Mouse (Mus musculus) T-cell, adult 2 months (primary cell): ENCODE results near the gene 4921536K21Rik.
A peak's percentile ranks its signal among the peaks of the same experiment; 100 is the strongest.
"Not testable (repeated sequence)": the region's sequence is repeated elsewhere in the genome, so short reads cannot be mapped to it uniquely, and the experiment has no call there.

Experiments
- DNase-seq: peaks from one replicate; pipeline ENCODE4 v3.0.0; 2022; ENCODE audit warnings: low spot score

The 4921536K21Rik gene

DNA sequence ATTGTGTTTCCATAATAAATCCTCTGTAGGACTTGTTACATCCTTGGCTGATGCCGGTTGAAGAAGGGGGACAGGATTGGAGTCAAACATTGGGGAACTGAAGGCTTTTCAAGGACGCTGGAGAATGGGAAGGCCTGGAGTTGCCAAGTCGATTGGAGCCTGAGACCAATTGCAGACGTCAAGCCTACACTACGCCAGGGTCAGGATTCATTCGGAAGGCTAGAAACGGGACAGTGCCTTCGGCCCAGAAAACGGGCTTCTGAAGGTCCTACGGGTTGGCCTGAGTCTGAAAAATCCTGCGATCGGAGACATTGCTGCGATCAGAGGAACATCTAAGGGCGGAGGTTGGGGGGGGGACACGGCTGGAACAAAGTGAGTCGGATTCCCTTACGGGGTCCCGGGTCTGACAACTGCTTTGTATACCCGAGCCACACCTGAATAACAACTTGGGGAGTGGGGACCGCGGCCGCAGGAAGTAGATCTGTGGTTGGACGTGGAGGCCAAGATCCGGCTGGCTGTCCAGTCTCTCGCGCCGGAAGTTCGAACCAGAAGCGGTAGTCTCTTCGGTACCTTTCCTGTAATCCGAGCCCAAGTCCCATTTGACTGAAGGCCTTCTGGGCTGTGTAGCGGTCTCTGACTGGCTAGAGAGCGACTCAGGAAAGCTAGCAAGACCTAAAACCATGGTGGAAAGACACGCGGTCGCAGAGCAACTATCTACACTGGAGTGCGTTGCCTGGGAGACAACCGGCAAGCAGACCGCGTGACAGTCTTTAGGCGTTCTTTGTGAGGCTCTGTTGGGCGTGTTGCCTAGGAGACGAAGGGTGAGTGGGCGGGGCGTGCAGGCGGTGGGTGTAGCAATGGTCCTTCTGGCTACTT, at the start of gene 4921536K21Rik, which contains the start of gene Dusp18:
4921536K21Rik (minus strand) TSS at position 693 of the 876 bp plus-strand sequence.
Dusp18 (plus strand) TSS at position 835 of the 876 bp plus-strand sequence.
- DNase-seq = peak; percentile 92

DNA sequence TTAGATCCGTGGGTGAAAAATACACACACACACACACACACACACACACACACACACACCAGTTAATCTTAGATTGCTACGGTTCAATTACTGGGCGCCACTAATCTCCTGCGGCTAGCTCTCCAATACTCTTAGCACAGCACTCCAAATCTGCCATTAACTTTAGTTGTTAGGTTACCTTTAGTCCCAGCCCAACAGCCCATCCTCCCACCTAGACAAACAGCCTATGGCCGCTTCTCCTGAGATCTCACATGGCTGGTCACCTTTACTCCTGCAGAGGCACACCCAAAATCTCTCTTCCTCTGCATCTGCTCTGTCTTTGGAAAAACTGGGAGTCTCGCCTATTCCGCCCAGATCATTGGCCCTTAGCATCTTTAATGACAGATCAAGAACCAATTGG, 46.5 kb upstream of the 4921536K21Rik start:
- DNase-seq = no peak

DNA sequence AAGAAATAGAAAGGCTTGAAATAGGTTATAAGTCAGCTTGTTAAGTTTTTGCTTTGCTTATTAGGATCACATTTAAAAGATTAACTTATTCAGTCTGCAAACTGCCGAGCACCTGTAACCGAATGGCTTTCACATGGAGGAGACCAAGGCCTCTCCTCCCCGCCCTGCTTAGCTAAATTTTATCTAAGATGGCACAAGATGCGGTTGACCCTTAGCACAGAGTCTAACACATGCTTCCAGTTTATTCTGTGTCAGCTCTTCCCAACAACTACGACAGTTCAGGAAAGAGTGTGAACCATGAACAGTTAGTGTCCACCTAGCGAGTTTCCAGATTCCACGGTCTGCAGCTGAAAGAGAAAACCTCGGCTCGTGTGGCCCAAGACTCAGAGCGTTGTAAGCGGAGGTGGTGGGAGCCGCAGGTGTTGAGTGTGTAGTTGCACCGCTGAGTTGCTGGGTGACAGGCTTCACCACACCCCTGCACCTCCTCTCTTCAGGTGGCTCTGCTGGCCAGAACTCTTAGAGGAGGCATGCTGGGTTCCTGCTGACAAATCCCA, 42.5 kb upstream of the 4921536K21Rik start:
- no peak for DNase-seq

DNA sequence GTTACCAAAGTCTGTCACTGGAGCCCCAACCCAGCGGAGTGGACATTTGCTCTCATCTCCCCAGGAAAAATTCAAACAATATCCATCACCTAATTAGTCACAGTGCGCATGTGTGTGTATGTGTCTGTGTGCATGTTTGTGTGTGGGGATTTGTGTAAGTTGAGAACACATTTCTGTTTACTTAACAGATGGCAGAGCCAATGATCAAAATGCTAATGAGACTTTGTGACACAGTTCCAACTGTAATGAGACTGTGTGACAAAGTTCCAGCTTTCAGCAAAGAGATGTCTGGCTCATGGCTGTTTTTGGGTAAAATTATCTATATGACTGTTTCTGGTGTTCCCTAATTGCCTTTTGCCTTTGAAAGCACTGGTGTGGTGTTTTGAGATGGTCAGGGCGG, 41.4 kb upstream of the 4921536K21Rik start:
- no peak for DNase-seq

GRCm38 (mm10) chr11:3935135-3935534, 40.2 kb upstream of the 4921536K21Rik start:
- DNase-seq = no peak

DNA sequence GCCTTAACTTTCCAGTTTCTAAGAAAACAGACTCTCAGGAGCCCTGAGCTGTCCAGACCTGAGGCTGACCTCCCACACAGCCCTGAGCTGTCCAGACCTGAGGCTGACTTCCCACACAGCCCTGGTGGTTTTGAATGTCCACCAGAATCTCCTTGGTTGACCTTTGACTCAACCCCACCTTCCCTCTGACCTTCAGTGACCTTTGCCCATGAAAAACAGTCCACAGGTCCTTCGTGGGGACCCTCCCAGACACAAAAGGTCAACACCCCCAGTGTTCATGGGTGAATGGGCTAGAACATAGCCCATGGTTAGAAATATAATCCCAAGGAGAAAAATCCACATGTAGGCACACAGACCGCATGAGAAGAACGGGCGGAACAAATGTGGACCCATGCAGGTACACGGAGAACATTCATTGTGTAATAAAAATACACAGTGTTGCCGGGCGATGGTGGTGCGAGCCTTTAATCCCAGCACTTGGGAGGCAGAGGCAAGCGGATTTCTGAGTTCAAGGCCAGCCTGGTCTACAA, 38.9 kb upstream of the 4921536K21Rik start:
- no peak for DNase-seq

DNA sequence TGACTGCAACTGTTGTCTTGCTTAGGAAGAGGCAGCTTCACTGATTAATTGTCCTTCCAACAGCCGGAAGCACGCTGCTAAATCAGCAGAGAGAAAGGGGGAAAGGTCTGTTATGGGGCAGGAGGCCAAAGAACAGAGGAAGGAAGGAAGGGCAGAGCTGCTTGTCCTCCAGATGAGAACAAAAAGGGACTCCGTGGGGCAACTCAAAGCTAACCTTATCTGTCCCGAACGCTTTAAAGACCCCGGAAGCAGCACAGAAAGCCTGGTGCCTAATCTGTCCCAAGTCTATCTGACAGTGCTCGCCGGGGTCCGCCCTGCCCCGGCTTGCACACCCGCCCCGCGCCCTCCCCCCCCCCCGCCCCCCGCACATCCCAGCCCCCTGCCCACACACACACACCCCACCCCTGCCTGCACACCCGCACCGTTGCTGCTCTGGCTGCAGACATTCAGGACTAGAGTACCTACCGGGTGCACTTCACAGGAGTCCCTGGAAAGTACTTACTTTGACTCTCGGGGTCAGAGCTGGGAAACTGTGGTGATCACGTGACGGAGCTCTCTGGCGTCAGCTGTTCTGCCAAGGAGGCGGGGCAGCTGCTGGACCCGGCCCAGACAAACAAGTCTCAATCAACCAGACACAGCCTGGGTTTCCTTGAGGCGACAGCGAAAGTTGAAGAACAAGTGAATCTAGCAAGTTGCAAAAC, 36.8 kb upstream of the 4921536K21Rik start, which contains the start of gene Tcn2:
Tcn2 (minus strand) TSS at position 649 of the 701 bp plus-strand sequence.
- DNase-seq = peak; percentile 75

DNA sequence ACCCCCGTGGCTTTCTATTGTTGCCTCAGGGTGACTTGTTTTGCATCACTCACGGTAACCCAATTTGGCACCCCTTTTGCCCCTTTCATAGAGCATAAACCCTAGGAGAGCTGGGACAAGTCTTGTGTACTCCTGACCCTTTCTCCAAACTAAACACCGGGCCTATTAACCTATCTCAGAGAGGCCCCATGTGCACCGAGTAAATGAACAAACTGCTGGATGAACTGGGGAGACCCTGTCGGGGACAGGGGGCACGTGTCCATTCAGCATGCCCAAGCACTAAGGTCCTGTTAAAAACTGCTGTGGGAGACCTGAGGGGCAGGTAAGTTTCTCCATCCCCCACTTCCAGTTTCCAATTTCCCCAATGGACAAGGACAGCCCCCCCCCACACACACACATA, 36.0 kb upstream of the 4921536K21Rik start:
- DNase-seq = no peak

DNA sequence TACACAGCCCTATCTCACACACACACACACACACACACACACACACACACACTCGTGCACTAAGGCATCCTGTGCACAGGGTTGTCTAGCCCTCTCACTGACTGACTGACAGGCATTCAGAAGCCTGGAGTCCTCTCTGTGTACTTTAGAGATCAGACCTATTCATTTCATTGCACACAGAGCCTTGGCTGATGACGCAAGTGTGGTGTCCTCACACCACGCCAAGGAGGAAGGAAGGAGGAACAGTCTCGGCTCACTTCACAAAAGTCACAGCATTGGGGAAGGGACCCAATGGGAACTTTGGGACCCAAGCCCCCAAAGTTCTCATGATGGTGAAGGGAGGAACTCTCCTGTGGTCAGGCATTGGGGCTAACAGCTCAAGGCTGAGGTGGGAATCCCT, 35.1 kb upstream of the 4921536K21Rik start:
- DNase-seq = no peak

GRCm38 (mm10) chr11:3925916-3926315, 31.0 kb upstream of the 4921536K21Rik start:
- no peak for DNase-seq

DNA sequence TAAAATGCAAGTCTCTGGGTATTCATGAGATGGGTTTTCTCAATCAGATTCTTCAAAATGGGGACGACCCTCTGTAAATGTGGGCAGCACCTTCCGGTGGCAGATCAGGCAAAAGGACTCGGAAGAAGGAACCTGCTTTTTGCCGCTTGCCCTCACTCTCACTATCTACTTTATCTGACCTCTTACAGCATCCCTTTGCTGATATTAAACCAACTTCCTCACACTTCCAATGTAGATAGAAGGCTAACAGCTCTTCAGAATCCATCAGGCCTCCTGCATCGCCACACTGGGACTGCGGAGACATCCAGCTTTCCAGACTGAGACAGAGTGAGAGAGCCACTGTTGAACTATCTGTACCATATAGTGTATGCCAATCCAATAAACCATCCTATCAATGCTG, 27.8 kb upstream of the 4921536K21Rik start:
- DNase-seq = no peak

DNA sequence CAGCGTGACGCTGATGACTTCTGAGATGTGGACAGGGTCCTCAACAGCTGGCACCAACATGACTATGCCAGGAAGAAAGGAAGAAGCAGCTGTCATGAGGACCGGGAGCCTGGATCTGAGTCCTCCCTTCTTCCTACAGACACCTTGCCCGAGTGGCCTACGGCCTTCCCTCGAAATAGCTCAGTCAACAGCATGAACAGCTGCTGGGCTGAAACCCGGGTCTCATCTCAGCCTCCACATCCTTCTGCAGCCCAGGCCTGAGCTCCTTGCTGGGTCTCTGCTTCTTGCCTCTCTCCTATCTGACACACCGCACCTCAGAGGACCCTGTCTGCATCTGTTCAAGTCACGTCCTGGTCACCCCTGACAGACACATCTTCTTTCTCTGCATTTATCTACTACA, 27.2 kb upstream of the 4921536K21Rik start:
- DNase-seq = no peak

- peak; percentile 42 for DNase-seq
These were observed 26.5 kb upstream of the 4921536K21Rik start for GRCm38 (mm10) chr11:3921281-3921850.

- no peak for DNase-seq
These were observed 25.6 kb upstream of the 4921536K21Rik start for GRCm38 (mm10) chr11:3920476-3920875.

- peak; percentile 24 for DNase-seq
These were observed 23.8 kb upstream of the 4921536K21Rik start for GRCm38 (mm10) chr11:3918738-3919137.

DNA sequence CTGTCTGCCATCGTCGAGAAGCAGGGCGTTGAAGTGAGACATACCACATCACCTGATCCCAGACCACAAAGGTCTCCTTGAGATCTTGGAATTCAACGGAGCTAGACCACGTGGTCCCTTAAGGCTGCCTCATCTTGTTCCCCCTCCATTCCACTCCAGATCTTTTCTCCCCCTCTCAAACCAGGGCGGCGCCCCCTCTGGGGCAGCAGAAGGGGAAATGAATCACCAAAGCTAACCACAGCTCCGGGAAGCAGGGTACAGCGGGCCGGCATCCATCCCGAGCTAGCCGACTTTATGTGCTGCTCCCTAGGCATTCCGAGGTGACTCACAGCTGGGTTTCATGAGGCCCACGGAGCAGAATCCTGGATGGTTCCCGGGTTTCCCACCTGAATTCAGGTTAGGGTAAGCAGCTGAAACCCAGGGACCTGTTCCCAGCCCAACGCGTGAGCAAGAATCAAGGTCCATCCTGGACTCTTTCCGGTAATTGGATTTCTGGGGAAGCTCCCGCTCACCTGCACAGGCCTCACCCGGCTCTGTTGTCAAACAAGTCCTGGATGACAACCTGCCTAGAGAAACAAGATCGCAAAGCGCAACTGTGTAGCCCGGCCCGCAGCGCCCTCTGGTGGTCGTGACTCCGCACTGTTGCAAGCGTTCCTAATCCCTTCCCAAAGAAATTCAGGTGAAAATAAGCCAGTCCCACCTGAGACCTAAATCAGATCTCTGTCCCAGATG, 19.4 kb upstream of the 4921536K21Rik start, which contains the start of gene Slc35e4:
Slc35e4 (minus strand) TSS at position 556 of the 732 bp plus-strand sequence.
- DNase-seq = peak; percentile 68

GRCm38 (mm10) chr11:3913316-3914108, 18.6 kb upstream of the 4921536K21Rik start:
- DNase-seq = peak; percentile 75

GRCm38 (mm10) chr11:3912875-3913271, 18.0 kb upstream of the 4921536K21Rik start:
- DNase-seq = no peak

GRCm38 (mm10) chr11:3912100-3912874, 17.4 kb upstream of the 4921536K21Rik start:
- no peak for DNase-seq

GRCm38 (mm10) chr11:3911440-3911839, 16.5 kb upstream of the 4921536K21Rik start:
- not testable (repeated sequence) for DNase-seq
